Comparison of ENCODE assay signal across 10 mouse cellular contexts in the genomic region with DNA sequence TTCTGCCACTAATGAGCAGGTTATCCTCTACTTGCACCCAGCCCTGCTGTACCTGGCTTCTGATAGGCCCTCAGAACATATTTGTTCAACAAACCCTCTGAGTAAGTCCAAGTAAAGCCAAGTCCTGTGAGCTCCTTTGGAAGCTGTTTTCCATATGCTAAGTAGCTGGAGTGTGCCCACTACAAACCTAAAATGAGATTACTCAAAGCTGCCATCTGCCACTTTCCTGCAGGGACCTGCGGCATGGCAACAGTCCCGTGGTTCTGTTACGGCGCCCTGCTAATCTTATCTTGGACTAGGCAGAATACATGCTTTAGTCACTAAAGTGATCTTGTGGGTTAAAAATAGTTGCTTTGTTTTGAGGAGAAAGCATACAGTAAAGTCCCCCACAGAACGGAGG. TPM values are rescaled to one million over a fixed set of nuclear protein-coding genes. Genes with fewer than 3 reads are reported as not detected.
DNase-seq lines count a peak whose midpoint lies in the region; ATAC-seq and TF ChIP-seq lines count a peak whose summit lies in the region.
"Had no signal": no experiment of that assay in that cellular context is flagged by ENCODE, and none has a peak within 500 bp of the region (broad histone marks: within the 10 kb centered on the region; RNA-seq: fewer than 3 reads in every experiment).

No protein-coding gene starts in this region.

- H3K27ac ChIP-seq in heart, embryonic 13.5 days (replicated peaks): peak overlapping the region; percentile 65
- H3K27ac ChIP-seq in heart, adult 2 months: no peak overlapping the region

- H3K79me2 ChIP-seq in heart, adult 2 months (replicated peaks; ENCODE audit: control insufficient read depth, insufficient read depth, low read length): no peaks in the 10 kb centered on the region

- H3K4me2 ChIP-seq in heart, embryonic 13.5 days: peak overlapping the region; percentile 31

- no peak for TF ChIP-seq CTCF in heart, adult 2 months (IDR thresholded peaks at IDR 0.05)

- H3K4me1 ChIP-seq in heart, embryonic 13.5 days: peaks cover 99% of the 10 kb centered on the region
- peaks cover 11% of the 10 kb centered on the region; the same call in 1 of the 2 replicates for H3K4me1 ChIP-seq in heart, adult 2 months (ENCODE audit: control insufficient read depth, insufficient read depth, low read length)

- H3K4me3 ChIP-seq in heart, embryonic 13.5 days: no peak overlapping the region
- no peak overlapping the region for H3K4me3 ChIP-seq in heart, adult 2 months
- H3K4me3 ChIP-seq: megakaryocyte, embryonic 14.5 days had no signal

- no peaks in the 10 kb centered on the region for H3K27me3 ChIP-seq in heart, embryonic 13.5 days (replicated peaks)
- H3K27me3 ChIP-seq in heart, adult 2 months (ENCODE audit: control insufficient read depth, insufficient read depth, low read length): no peaks in the 10 kb centered on the region
- H3K27me3 ChIP-seq: CH12.LX had no signal

- WGBS in heart, embryonic 13.5 days: 14% methylated on average over 5 of the region's 5 CpGs
- WGBS in heart, adult 2 months: 40% methylated on average over 5 of the region's 5 CpGs

- TF ChIP-seq POLR2A in heart, adult 2 months (IDR thresholded peaks at IDR 0.05; ENCODE audit: insufficient read depth, low read depth, low read length): no peak

- H3K9ac ChIP-seq in heart, embryonic 13.5 days: peak overlapping the region; percentile 47; the same call in 1 of the 2 replicates
- no peak overlapping the region for H3K9ac ChIP-seq in heart, adult 2 months (ENCODE audit: low read depth, low read length)

- no peaks in the 10 kb centered on the region for H3K9me3 ChIP-seq in heart, embryonic 13.5 days
- H3K9me3 ChIP-seq: megakaryocyte, embryonic 14.5 days had no signal

- TF ChIP-seq EP300 in heart, adult 2 months (IDR thresholded peaks at IDR 0.05; ENCODE audit: insufficient read depth, low read depth, low read length): no peak

- ATAC-seq in heart, embryonic 13.5 days (ENCODE audit: extremely low read depth, insufficient number of reproducible peaks, low FRiP score, low TSS enrichment): no peak
- ATAC-seq in CD4-positive, CD25-positive, alpha-beta regulatory T cell, adult 4 months: no peak
- ATAC-seq in megakaryocyte, adult 5-6 weeks (ENCODE audit: poor library complexity, severe bottlenecking): no peak

- intact Hi-C loops in heart, adult 2 months (cut with DNase I): no loop called here

- no peak for DNase-seq in heart, adult 2 months
- peak; percentile 95 for DNase-seq in cerebellum, adult 9-10 months
- peak; percentile 70 for DNase-seq in left cerebral cortex, adult 11 months (ENCODE audit: low spot score)
- peak; percentile 84 for DNase-seq in right cerebral cortex, adult 18-20 months
- no peak for DNase-seq in lung, postnatal 14 days

- H3K36me3 ChIP-seq in heart, embryonic 13.5 days: no peaks in the 10 kb centered on the region
- no peaks in the 10 kb centered on the region for H3K36me3 ChIP-seq in heart, adult 2 months (ENCODE audit: control insufficient read depth, insufficient read depth, low read length)

RNA-seq across cellular contexts. Expression of a gene that starts 32.4 kb away (rescaled TPM):
- polyA plus RNA-seq in heart, embryonic 13.5 days (2015; fragmentation: Nextera tagmentation; extraction: Ambion mirVana): 11.5 and 11.7 TPM in 2 replicates
- 1 to 10 TPM; 5.2 to 6.1 TPM for total RNA-seq in heart, adult 2 months (2021)
- polyA plus RNA-seq in heart, adult 2 months (2012; rRNA removed): 6.3 and 8.3 TPM in 2 replicates
- 1 to 10 TPM; 2.3 to 2.8 TPM for polyA plus RNA-seq in CD4-positive, CD25-positive, alpha-beta regulatory T cell, adult 4 months (2017; shearing (Covaris generic))
- total RNA-seq in megakaryocyte, adult 5-6 weeks (2015): 60.6 and 61.8 TPM in 2 replicates
- 35.5 and 46.5 TPM in 2 replicates for total RNA-seq in megakaryocyte, adult 5-6 weeks (2017)

Comparison
In these comparisons a context has a peak if more than half of its experiments do, and no peak if none do; other contexts are left out.
1. DNase-seq: peak in cerebellum, adult 9-10 months (single experiment), left cerebral cortex, adult 11 months (single experiment) and right cerebral cortex, adult 18-20 months (single experiment); none in heart, adult 2 months (0 of 2) and lung, postnatal 14 days (single experiment).